Mouse (Mus musculus): ENCODE results near the gene Gm49355.
"Not testable (repeated sequence)": the region's sequence is repeated elsewhere in the genome, so short reads cannot be mapped to it uniquely, and the experiment has no call there.

The Gm49355 gene

DNA sequence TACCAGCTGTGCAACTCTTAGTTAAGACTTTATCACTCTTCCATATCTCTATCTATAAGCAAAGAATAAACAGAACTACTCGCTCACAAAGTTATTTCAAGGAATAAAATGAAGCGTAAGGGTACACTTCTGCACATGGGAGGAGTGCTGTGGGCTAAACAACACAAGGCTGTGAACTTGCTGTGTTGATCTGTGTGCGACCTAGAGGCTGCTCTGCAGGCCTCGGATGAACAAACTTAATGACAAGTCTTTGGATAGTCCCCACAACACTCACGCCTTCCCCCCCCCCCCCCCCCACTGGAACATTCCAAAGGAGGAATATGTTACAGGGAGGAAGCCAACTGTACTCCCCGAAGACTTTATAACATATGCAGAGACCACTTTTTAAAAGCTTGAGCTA is at the start of gene Gm49355:
TSS of gene Gm49355 (plus strand) at position 336 of the 400 bp plus-strand sequence.
- CTCF ChIA-PET, result no interaction called here

DNA sequence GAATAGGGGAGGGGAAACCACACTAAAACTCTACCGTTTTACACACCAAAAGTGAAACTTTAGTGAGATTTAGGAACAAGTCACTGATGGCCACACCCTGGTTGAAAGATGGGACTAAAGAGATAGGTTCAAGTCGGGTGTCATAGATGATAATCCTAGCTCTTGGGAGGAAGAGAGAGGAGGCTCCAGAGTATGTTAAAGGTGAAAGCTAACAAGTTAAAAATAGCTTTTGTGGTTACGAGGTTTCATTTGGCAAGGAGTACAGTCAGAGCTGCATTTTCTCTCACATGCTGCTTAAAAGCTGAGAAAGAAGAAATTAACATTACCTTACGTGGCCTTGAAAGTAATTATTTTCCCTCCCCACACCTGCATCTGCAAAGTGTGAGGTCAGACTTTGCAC is 40.0 kb upstream of the Gm49355 start:
- CTCF ChIA-PET, result no interaction called here

DNA sequence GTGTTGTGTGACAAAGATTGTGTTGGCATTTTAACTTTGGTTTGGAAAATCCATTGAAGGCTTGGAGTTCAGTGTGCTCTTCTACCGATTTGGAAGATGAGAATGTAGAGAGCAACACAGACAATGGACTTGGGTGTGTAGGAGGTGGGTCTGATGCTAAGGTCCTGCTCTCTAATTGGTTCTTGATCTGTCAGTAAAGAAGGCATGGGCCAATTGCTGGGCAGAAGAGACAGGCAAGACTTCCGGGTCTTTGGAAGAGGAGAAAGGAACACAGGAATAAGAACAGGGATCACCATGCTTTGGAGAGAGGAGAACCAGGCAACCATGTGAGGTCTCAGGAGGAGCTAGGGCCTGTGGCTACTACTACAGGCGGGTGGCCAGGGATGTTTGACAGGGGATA is 7.7 kb upstream of the Gm49355 start:
- CTCF ChIA-PET, result no interaction called here

DNA sequence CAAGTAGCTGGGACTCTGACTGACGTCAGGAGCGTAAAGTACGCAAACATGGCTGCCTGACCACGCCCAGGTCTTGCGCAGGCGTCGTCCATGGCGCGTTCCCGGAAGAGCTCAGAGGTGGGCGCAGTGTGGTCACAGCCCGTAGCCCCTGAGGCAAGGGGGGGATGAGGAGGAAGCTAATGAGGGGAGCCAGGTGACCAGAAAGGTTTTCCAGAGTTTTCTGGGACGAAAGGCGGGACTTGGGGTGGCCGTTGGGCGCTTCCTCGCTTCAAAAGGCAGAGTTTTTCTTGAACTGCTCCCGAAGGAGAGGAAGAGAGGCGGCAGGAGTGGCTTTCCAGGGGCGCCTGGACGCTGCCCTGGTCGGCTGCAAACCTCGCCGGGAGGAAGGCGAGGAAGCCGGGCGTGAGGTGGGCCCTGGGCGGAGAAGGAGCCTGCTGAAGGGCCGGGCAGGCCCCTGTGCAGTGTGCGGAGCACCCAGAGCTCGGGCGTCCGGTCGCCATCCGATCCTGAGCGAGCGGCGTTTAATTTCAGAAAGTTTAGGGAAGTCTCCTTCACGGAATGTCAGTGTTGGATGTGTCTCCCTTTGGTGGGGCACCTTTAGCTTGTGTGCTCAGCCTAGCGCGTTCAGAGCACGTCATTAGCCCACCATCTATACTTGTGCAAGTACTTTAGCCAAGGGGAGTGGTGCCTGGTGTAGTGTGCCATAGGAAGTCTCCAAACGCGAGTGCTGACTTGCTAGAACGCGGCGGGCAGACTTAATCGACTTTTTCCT is 551 bp downstream of the Gm49355 start, which contains the start of gene 3830406C13Rik:
TSS of gene 3830406C13Rik (plus strand) at position 33 of the 772 bp plus-strand sequence.
- CTCF ChIA-PET, result no interaction called here

DNA sequence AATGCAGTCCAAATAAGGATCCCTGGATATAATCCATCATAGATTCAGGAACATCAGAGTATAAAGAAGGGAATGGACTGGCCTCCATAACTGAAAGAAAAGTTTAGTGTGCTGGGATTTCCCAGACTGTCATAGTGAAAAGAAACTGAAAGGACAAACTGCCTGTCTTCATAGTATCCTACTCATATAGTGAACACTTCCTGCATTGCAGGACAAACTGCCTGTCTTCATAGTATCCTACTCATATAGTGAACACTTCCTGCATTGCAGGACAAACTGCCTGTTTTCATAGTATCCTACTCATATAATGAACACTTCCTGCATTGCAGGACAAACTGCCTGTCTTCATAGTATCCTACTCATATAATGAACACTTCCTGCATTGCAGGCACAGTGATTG is 6.0 kb downstream of the Gm49355 start:
- CTCF ChIA-PET, result not testable (repeated sequence)

DNA sequence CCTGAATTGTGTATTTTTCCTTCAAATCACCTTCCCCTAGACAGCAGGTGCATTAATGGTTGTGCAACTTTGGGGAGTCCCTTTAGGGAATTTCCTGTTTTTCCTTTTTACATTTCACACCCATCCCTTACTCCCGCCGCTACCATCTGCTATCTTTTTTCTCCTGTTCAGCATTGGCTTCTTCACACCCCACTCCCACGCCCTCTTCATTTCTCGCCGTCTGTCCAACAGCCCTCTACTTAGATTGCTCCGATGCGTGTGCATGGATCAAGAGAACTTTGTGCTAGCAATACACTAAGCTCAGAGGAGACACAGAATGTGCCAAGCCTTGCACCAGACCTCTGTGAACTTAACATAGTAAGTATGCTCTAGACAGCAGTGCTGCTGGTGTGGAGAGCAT is 12.6 kb downstream of the Gm49355 start:
- CTCF ChIA-PET, result no interaction called here

DNA sequence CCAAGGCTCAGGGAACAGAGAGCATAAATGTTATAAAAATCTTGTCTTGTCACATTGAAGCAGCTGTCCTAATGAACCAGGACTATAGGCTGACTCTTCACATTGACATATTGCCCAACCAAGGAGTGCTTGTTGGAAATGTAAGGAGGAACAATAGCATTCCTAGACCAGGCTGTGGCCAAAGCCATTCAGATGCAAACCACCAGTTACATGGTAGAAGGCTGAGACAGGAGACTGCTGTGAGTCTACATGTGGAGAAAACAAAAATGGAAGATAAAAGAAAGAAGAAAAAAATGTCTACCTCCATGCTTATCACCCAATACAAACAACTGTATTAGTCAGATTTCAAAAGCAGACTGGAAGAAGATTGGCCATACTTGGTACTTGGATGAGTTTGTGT is 15.4 kb downstream of the Gm49355 start:
- CTCF ChIA-PET, result no interaction called here

DNA sequence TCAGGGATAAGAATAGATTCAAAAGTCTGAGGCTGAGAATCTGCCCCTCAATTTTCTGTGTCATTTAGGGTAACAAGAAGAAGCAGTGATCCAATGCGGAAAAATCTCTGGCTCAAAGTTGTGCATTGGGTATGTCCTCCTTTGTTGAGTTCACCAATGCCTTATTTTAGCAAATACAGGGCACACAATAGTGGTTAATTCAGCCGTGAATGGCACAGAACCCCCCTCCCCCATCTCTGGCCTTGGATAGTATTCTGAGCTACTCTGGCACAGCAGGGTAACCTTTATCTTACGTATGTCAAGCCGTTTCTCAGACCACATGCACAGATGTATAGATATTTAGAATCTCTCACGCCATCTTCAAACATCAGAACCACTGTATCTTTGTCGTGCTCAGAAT is 15.9 kb downstream of the Gm49355 start:
- CTCF ChIA-PET, result no interaction called here

DNA sequence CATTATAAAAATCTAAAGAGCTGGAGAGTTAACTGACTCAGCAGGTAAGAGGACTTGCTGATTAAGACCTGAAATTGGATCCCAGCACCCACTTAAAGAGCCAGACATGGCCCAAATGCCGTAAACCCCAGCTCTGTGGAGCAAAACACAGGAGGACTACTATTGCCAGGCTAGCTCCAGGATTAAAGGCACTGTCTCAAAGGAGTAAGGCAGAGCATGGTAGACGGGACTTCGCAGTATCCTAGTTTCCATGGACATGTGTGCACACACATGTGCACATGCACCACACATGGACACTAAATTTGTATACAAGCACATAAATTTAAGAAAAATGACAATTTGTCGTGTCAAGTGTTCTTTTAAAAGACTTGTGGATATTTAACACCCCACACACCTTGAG is 16.5 kb downstream of the Gm49355 start:
- CTCF ChIA-PET, result no interaction called here

DNA sequence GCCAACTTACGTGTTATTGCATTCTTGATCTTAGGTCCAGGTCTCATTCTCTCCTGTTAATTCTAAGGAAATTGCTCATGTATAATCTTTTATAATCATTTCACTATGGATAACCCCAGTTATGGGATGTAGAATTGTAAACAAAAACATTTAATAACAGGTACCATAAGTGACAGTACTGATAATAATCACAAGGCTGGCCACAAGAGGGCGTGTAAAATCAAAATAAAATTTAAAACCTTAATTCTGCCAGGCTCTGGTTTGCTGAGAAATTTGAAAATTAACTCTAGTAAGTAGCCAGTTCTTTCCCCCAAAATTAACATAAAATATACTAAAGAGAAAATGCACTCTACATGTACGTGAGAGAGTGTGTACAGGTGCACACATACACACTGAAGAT is 16.9 kb downstream of the Gm49355 start:
- CTCF ChIA-PET, result no interaction called here

DNA sequence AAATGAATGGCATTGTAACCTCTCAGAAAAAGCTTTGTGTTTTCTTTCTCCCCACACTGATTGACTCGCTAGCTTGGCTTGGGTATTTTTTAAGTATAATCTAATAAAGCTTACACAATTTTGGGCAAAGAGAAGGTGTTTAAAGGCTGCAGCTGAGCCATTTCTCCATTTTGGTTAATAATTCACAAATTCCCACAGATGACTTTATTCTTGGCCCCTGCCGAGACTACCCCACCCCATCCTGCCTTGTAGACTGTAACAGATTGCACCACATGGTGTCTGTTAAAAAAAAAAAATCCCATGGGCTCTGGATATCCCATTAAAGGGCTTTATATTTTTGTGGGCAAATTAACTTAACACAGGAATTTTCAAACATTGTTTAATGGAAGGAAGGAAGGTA is 19.3 kb downstream of the Gm49355 start:
- CTCF ChIA-PET, result no interaction called here

DNA sequence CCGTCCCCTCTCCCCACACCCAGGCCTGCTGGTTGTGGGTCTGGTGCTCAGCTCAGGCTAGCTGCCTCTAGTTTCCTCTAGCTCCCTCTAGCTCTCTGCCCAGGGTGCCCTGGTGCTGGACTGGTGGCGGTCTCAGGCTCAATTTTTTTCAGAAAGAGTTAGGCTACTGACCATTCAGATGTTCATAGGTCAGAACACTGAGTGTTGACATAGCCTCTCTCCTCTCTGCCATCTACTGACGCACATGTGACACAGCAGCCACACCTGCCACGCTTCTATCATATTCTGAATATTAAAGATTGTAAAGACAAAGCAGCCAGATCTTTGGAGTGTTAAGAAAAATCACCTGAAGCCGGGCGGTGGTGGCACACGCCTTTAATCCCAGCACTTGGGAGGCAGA is 49.8 kb downstream of the Gm49355 start:
- CTCF ChIA-PET, result no interaction called here

DNA sequence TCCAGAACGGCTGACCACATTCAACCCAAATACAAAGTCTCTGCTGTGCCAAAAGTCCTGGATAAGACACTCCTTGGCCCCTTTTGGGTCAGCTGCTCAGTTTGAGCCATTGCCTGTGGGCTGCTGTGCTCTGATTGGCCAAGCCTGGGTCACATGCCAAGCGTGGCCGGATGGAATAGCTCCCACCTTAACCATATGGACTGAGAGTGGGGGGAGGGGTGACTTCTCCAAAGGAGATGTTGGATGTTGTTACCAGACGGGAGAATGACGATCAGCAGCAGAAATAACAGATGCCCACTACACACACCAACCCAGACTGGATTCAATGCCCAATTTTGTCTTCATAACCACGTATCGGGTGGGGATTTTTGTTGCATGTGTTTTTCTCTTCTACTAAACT is 51.1 kb downstream of the Gm49355 start:
- CTCF ChIA-PET, result no interaction called here

DNA sequence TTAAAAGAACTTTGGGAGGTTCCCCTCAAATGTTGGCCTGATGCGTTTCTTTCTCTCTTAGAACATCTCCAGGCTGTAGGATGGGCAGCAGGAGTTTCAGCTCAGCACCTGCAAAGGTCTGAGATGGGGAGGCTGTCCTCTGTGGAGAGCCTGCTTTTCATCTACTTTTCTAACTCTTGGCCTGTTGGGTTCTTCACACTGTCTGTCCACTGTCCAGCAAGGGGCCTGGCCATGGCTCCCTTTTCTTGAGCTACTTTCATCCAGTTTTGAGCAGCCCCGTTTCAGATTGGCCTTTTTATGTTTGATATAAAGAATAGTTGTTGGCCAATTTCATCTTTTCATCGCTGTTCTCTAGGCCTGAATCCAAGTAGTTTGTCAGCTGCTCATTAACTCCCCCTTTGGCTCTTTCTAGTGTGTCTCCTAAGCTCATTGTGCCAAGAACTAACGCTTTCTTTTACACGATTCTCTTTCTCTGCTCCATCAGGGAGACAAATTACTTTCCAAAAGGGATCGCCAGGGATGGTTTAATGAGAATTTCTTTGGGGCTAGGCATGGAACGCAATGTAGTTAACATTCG is 53.7 kb downstream of the Gm49355 start:
- CTCF ChIA-PET, result no interaction called here

DNA sequence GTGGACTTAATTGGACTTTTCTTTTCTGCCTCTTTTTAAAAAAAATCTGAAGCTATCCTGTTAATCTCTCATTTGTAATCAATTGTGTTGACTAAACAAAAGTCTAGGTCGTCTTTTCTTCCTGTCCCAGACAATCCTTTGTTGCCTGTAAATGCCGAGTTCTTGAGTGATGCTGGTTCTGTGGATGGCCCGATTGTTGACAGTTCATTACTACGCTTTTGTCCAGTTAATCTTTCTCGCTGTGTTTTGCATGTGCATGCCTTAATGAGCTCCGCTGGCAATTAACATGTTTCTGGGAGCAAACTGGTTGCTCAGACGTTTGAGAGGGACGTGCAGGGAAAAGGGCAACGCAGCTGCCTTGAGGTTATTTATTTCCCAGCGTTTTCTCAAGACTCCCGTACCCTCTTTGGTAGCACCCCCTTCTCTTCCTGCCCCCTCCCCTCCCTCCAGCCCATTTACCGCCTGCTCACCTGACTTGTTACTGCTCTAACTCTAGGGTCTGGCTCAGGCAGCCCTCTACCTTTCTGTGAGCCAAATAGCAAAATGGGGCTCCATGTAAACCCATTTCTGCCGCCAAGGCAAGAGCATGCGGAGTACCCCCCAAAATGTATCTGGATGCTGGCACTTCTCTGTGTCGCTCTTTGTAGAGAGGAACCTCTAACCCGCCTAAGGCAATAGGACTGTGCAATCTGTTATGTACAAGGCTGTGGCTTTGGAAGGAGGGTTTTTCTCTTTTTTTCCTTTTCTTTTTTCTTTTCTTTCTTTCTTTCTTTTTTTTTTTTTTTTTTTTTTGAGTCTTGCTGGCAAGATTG is 54.4 kb downstream of the Gm49355 start:
- CTCF ChIA-PET, result no interaction called here

DNA sequence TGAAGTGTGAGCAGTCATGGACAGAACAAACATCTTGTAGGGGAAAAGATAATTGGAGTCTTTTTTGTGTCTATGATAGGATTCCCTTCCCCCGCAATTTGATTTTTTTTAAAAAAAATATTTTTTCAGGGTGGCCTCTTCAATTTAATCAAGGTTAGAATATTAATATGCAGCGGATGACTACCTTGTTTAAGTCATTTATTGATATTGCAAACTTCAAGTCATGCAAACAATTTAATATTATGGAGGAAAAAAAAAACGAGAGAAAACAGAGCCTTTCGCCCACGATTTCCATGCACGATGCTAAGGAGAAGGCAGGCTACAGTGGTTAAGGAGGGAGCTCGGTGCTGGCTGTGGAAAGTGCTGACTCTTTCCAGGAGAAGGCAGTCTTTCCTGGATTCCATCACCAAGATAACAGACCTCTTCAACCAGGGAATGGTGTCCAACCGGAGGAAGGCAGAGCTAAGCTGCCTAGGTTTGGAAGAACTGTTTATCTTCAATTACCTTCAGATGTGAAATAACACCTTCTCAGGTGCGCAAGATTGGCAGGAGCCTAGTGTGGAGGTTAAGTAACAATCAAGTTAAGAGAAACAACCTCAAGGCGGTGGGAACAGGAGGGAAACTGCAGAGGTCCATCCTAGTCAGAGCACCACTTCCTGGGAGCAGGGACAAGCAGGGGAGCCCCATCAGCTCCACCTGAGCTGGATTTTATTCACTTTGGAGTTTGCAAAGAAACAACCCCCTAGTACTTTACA is 55.2 kb downstream of the Gm49355 start:
- CTCF ChIA-PET, result no interaction called here

DNA sequence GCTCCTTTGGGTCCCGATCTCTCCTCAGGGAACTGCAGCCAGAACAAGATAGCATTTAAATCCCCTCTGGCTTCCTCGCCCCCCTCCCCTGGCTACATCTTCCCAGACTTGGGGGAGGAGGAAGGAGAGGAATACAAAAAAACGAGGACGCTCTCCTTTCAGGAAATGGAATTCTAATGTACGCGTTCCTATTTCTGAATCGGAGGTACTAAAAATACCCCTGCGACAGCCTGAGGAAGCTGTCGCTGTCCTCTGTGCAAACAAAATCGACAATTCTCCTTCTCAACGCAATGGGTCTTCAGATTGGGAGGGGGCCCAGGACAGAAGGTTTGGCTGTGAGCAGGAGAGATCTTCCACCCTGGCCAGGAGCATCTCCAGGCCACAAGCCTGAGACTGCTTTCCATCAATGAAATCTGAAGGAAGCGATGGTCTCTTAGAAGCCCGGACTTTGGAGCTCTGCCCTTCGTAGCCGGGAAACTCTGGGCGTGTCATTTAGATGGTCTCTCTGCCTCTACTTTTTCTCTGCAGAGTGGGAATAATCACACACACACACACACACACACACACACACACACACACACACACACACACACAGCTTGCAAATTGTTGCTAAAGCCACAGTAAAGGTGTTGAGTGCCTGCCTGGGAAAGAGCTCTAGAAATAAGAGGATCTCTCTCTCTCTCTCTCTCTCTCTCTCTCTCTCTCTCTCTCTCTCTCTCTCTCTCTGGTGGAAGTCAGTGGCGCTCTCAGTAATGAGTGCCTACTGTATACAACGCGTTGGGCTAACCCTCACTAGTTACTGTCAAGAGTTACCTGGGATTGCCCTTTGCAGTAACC is 56.7 kb downstream of the Gm49355 start:
- CTCF ChIA-PET, result no interaction called here

DNA sequence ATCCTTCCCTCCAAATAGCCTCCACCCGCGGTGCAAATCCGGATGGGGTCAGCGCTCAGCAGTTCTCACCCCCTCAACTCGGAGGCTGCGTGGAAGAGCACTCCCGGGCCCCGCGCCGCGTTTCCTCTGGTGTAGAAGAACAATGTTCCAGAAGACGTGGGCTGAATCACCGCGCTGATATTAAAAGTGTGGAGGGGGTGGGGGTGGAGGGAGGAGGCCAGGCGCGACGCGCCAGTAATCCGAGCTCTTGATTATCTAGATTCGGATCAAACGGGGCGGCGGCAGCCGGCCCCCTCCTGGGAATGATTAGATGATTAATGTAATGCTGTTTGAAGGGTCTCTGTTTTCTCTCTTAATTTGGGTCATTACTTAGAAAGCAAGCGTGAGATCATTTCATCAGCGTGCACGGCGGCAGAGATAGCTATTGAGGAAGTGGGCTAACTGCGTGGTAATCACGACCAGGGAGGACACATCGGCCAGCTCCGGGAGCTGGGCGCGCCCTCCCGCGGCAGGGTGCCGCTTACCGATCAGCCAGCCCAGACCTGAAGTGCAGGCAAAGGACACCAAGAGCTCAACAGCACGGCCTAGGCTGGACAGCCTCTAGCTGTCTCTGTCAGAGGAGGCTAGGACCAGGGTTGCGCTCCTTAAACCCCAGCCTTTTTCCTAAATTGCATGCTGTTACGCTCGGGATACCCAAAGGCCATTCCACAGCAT is 57.5 kb downstream of the Gm49355 start:
- CTCF ChIA-PET, result no interaction called here

DNA sequence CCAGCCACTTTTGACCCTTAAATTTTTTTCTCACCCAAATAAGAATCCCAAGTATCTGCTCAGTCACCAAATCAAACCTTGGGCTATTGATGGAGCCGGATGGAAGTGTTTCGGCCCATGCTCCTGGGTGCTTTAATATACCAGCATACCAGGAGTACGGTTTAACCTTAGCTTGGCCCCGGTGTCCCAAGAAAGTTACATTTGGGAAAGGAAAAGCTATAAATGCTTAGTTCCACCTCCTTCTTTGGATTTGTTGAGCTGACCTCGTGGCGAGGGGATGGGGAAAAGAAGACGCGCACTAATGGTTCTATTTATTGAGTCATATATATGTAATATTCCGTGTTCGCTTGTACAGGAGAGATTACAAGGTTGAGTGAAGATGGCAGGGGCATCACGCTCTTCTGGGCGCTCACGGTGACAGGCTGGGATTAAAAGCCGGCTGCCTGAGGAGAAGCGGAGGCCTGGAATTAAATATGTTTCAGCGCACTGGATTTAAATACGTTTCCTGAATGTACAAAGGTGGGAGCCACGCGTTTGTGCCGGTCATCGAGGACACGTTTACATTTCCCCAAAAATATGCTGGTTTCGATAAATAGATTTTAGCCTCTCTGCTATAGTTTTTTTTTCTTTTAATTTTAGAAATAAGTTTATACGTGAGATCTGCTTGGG is 58.1 kb downstream of the Gm49355 start:
- CTCF ChIA-PET, result no interaction called here

DNA sequence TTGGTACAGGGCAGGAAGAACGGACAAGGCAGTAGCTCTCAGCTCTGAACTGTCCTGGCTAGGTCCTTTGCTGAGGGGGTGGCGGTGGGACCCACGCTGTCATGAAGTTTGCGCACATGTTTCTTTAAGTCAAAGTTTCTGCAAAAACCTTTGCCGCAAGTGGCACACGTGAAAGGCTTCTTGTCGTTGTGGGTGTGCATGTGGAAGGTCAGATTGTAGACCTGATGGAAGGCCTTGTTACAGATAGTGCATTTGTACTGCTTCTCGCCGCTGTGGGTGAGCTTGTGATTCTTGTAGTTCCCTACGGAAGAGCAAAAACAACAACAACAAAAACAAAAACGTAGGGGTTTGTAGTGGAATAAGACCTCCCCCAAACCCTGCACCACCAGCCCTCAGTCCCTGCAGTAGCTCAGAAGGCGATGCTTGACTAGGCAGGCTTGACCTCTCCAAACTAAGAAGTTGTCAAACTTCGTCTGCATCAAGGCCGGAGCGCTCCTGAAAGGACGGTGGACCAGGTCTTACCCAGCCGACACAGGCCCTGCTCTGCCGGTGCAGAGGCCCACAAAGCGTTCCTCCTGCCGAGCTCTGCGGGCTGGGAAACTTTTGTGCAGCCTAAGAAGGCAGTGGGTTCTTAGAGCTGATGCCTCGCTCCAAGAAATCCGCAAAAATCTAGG is 58.8 kb downstream of the Gm49355 start:
- CTCF ChIA-PET, result no interaction called here

All from spleen, embryonic (tissue).